Mouse (Mus musculus) lung, adult 2 months (tissue): ENCODE results near the gene Ctso.

Source experiments
- CTCF ChIP-seq: fragments of 200-500 bp; IDR thresholded peaks from 2 replicates; pipeline ENCODE4 v1.5.1; 2011; ENCODE audit warnings: mild to moderate bottlenecking, low read length, control low read depth; ENCODE audit not compliant: insufficient read depth
- POLR2A ChIP-seq: fragments of 200-500 bp; IDR thresholded peaks from 2 replicates; pipeline ENCODE4 v1.6.1; 2011; ENCODE audit warnings: low read depth, mild to moderate bottlenecking, control low read depth, low read length, borderline replicate concordance; ENCODE audit errors: extremely low read depth

GRCm38 (mm10) chr3:81885566-81885965, 46.8 kb upstream of the Ctso start:
- no peak for TF ChIP-seq POLR2A
- no peak for TF ChIP-seq CTCF
